Mouse (Mus musculus) lung, postnatal 36 days (tissue): ENCODE measurements at regions not wholly inside any gene's neighbourhood (a gene's known extent, or its start where the extent isn't known, plus 50 kb on each side); places are given as distances from the start of the nearest gene placed in this dataset.

ENCODE experiments used
- DNase-seq: peaks from one replicate; pipeline ENCODE4 v3.0.0; 2022; ENCODE audit warnings: mixed read lengths

DNA sequence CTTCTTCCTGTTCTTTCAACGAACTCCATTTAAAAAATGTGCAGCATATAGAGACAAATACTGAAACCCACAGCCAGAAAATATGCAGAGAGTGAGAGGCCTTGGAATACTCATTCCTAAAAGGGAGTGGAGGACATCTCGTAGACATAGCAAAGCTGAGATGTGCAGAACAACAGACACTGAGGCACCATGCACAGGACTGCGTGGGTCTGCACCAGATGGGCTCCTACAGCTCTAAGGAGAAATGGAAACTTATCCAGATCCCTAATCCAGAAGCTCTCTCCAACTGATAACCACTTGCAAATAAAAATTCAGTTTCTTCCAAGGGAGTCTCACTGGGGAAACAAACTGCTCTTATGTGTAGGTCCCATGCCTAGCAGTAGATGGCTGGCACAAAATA, 101.6 kb downstream of the Slc25a24 start:
- DNase-seq, result no peak

DNA sequence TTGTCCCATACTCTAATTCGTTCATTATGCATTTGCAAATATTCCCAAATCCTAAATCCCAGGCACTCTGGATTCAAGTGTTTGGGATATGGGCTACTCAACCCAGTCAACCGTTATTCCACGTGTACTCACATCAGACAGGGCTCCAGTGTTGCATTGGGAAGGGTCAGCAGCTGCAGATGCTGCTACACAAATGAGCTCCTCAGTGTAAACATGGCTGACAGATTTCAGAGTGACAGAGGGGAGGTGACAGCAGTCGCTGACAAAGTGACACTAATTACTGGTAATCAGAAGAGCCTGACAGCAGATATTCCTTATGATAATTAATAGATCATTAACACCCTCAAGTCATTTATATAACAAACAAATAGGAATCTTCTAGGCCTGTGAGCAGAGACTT, 106.2 kb upstream of the Vav3 start:
- DNase-seq, result no peak

DNA sequence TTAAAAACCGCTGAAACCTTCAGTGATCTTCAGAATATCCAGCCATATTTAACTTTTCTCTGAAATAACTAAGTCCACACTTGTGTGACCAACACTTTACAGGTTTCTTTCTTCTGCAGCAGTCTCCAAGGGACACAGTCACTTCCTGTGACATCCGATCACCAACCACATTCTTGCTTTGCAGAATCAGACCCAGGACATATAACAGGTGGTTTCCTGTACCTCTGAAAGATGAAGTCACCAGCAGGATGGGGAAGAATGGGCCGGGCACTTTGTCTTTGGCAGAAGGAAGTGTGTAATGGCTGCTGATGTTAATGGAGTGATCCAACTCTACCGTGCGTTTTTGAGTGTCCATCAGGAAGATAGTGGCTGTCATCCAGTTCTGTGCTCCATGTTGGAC, 103.5 kb upstream of the Vav3 start:
- DNase-seq, result peak; percentile 14

DNA sequence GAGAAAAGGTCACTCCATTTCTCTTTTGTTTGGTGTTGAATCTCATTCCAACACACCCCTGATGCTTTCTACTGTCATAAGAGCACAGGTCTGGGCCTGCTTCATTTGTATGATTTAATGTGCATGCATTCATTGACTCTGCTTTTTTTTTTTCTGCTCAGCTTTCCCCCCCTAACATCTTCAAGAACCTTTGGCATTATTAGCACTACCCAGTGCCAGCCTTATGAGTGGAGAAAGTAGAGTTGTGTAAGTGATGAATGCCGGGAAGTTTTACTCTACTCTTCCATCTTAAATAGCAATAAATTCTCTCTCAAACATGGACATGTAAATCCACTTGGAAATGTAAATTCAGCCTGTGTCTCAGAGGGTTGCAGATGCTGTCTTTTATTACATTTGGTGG, 97.0 kb upstream of the Vav3 start:
- no peak for DNase-seq

DNA sequence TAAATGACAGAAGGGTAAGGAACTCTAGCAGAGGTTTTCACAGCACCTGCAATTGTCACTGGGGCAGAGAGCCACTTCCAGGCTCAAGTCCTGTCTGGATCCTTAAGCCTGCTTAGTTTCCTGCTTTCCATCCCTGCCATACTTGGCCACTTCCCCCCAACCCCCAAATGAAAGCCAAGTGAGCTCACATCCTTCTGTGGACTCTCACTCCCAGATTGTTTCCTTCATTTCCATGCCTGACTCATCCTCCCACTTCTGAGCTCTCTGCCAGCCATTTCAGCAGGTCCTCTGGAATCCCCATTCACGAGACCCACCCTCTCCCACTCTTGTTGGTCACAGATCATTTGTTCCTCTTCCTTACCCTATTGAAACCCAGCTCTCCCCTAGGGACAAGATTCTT, 91.7 kb upstream of the Vav3 start:
- no peak for DNase-seq

DNA sequence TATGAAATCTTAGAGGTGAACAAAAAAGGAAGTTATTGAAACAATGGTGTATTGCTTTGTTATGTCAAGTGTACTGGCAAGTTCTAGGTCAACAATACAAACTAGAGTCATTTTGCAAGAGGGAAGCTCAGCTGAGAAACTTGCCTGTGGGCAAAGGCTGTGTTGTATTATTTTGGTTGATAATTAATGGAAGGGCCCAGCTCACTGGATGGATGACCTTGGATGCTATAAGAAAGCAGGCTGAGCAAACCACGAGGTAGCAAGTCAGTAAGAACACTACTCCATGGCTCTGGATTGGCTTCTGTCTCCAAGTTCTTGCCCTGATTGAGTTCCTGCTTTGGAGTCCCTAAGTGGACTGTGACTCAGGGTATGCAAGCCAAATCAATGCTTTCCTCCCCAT, 91.1 kb upstream of the Vav3 start:
- DNase-seq, result no peak

DNA sequence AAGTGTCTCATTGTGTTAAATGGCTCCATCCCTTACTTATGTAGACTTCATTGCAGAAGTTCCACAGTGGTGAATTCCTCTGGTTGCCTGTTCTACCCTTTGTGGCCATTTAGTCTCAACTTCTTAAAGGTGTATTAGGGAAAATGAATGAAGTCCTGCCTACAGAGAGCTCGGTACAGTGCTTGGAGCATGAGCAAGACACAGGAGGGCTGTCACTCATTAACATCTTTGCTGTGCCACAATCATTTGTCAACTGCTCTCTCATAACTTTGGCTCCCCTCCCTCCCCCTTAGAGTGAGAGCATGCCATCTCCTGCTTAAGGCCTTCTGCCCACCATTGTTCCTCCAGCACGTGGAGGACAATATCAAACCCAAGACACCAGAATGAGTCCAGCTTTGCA, 90.5 kb upstream of the Vav3 start:
- no peak for DNase-seq

DNA sequence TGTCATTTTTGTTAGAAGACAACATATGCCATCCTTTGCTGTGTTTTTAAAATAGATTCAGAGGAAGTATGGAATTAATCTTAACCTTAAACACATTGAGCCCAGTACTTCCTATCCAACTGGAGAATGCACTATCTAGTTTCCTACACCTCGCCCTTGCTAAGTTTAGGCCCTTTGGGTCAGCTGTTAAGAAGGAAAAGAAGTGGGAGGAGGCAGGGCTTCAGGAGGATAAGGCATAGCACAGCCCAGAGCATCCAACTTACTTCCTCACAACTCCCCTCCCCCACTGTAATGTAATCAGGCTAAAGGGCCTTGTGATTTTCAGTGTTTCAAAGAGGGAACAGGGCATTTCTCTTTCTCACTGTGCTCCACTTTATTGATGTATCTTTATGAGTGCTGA, 88.7 kb upstream of the Vav3 start:
- peak; percentile 32 for DNase-seq

DNA sequence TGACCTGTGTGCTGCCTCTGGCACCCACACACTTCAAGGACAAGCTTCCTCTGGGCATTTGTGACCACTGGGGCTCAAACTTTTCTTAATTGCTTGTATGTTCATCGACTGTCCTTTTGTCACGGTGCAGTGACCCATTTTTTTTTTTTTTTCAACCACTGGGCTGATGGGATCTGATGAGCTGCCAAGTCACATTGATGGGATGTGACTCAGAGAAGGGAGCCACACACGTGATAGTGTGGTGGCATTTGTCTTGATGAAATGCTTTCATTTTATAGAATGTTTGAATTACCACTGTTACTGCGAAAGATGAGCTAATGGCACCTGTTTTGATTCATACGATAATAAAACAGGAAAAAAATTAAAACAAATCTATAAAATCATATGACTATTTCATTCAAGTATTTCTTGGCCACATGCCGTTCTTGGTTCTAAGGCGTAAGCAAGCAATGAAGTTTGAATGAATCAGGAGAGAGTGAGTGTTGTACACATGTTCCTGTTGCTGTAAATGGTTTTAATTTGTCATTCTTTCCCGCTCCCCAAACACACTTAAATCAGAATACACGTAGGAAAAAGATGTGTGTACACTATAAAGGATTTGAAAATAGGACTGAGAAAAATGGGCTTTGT, 86.3 kb upstream of the Vav3 start:
- peak; percentile 37 for DNase-seq

DNA sequence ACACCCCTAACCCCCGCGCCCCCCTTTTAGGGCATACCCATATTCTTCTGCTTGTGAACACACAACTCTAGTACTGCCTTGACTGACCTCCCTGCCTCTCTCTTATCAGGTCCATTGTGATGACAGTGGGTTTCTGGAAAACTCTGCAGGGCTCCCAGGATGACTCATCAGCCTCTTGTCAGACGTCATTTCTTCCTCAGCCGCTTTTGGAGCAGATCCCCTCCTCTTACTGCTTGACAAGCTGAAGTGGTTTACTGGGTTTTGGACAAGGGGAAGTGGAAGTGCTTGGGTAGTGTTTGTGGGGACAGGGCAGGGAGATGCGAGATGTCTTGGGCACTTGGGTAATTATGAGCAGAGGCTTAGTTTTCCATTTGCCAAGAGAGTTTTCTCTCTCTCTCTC, 85.5 kb upstream of the Vav3 start:
- peak; percentile 51 for DNase-seq

DNA sequence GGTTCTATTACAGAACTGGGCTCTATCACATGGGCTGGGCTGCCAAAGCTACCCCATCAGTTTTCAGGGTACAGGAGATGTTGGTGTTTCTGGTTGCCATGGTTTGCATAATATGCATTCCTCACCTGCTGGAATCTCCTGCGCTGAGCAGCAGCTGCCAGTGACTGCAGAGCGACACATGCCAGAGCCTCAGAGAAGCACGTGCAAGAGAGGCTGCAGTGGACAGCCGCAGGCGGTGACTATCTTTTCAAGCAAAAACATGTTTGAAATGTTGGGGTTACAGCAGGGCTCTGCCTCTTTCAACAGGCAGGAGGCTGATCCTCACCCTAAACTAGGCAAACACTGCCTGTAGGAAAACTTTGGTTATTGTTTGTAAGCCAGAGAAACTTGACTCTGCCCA, 83.7 kb upstream of the Vav3 start:
- no peak for DNase-seq

DNA sequence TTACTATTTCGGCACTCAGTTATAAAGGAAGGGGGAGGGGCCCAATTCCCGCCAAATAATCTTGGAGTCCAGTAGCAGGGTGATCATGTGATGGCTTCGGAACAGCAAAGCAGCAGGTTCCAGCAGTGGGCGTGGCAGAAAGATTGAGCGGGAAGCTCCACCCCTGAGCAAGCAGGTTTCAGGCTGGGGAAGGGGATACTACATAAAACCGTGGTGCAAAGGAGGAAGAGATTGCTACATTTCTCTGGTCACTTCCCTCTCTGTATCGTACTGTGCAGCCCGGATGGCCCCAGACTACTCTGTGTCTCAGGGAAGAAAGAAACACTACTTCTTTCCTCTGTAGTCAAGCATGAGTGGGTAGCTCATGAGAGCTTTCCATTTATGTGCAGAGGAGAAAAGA, 73.5 kb upstream of the Vav3 start:
- DNase-seq, result peak; percentile 28

DNA sequence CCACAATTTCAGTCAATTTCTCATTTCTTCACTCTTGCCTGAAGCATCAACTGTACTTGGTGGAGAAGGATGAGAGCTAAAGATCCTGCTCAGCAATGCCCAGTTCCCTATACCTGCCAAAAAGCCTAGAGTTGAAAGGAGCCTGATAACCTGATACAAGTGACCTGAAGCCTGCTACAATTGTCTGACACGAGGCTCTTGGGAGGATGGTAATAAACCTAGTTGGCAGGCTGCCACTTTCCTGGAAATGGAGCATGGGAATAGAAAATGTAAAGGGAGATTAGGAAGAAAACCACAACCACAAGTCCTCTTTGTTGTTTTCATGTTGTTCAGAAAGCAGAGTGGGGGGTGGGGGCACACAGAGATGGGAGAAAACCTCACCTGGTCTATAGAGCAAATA, 69.7 kb upstream of the Vav3 start:
- DNase-seq, result no peak

DNA sequence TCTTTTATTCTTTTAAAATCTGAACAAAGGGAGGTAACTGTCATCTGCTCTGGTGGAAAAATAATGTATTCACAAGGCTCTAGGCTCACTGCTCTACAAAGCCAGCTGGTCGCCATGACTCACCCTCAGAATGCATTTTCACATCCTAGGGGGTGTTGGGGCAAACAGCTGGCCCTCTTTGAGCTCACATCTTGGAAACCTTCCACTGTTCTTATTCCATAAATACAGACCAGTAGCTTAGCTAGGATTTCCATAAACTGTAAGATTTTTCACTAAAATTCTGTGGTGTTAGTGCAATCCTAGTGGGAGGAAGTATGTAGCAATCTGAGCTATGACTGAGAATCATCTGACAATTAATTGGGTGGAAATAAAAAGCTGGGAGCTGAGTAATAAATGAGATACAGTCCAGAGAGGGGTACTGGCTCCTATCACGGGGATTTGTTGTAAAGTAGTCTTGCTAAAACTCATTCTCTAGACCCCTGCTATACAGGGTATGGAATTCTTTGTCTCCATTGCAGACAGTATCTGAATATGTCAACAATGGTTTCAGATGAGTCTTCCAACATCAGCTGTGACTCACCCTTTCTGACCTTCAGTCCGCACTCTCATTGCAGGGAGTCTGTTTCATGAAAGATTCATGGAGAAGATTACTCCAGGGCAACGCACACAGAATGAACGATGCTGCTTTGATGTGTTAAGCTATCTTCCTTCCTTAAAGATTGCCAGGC, 67.2 kb upstream of the Vav3 start:
- peak; percentile 25 for DNase-seq

DNA sequence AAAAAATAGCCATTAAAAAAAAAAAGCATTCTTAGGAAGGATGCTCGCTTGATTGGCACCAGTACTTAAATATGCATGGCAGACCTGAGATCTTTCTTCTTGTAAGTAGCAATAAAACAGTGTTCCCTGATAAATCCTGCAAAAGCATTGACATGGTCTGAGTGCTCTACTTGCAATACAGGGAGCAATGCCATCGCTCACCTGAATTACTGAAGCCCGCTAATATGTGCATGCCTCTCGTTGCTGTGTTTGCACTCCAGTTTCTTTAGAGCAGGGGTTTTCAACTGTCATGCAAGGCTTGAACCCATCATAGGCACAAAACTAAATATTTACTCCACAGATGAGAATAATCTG, 66.7 kb upstream of the Vav3 start:
- no peak for DNase-seq

DNA sequence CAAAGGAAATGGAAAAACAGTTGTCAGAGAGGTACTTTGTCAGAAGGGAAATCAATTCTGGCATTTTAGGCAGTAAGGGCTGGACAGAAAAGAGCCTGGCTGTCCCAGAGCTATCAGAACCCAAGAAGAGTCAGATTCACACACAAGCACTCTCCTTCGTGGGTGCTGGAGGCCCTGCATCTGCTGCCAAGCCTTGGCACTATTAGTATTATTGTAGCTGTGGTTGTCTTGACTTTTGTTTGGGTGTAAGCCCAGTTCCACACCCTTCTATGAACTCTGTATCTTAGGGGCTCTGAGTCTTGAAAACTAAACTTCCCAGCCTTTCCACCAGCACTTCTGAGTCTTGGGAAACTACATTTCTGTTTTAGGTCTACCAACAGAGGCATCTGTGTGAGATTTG, 61.4 kb upstream of the Vav3 start:
- no peak for DNase-seq

DNA sequence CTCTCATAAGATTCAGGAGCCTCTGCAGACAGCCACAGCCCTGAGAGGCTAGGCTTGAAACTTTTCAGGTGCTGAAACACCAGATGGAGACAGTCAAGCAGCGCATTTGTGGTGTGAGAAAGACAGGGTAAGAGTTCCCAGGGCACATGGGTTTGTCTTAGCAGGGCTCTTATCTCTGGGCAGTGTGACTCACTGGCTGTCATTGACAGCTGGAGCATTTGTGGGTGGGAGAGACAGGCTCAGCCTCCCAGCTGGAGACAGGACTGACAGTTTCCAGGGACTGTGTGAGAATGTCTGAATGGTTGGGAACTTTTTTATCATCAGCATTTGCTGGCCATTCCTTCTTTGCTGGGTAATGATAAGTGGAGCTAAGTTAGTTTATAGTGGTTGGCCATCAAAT, 53.9 kb upstream of the Vav3 start:
- peak; percentile 6 for DNase-seq
